ENCODE assay signal across 8 mouse cellular contexts in genomic region chr11:96996773-96997379, GRCm38 (mm10). TPM values are rescaled to one million over a fixed set of nuclear protein-coding genes. Genes with fewer than 3 reads are reported as not detected.
DNase-seq lines count a peak whose midpoint lies in the region; ATAC-seq and TF ChIP-seq lines count a peak whose summit lies in the region.

No protein-coding gene starts in this region.

- H3K27ac ChIP-seq in liver, adult 2 months (replicated peaks; ENCODE audit: insufficient read depth, low read depth, low read length): no peak overlapping the region
- peak overlapping the region; percentile 87 for H3K27ac ChIP-seq in forebrain, embryonic 10.5 days
- H3K27ac ChIP-seq in limb, embryonic 12.5 days: 0 out of 2 replicates have a peak overlapping the region, but pooled peaks have one; percentile 30
- no peak overlapping the region for H3K27ac ChIP-seq in small intestine, adult 2 months (ENCODE audit: insufficient read depth, low read depth, low read length)

- ATAC-seq in limb, embryonic 12.5 days (ENCODE audit: insufficient number of reproducible peaks, insufficient read depth, low FRiP score, low TSS enrichment, low read depth): no peak

- DNase-seq in liver, adult 2 months (ENCODE audit: extremely low read depth, low read depth, low spot score): no peak
- no peak for DNase-seq in liver
- DNase-seq in forebrain, embryonic 10.5 days (ENCODE audit: extremely low spot score, low spot score): no peak
- no peak for DNase-seq in urinary bladder, adult 2 months (ENCODE audit: low spot score)
- no peak for DNase-seq in cerebellum, adult 18-20 months
- no peak for DNase-seq in right cerebral cortex, postnatal 25 days

- H3K36me3 ChIP-seq in liver, adult 2 months (ENCODE audit: control insufficient read depth, insufficient read depth, low read length): no peaks in the 10 kb centered on the region
- no peaks in the 10 kb centered on the region for H3K36me3 ChIP-seq in forebrain, embryonic 10.5 days (replicated peaks)
- no peaks in the 10 kb centered on the region for H3K36me3 ChIP-seq in limb, embryonic 12.5 days
- H3K36me3 ChIP-seq in small intestine, adult 2 months (ENCODE audit: control insufficient read depth, insufficient read depth, low read length): no peaks in the 10 kb centered on the region

- 36% methylated on average over 17 of the region's 17 CpGs for WGBS in liver, adult 2 months
- 6% methylated on average over 17 of the region's 17 CpGs for WGBS in forebrain, embryonic 10.5 days
- 14% methylated on average over 17 of the region's 17 CpGs for WGBS in limb, embryonic 12.5 days
- 21% methylated on average over 17 of the region's 17 CpGs for WGBS in small intestine, adult 2 months

- H3K4me2 ChIP-seq in limb, embryonic 12.5 days: peak overlapping the region; percentile 66

- H3K9me3 ChIP-seq in forebrain, embryonic 10.5 days: no peaks in the 10 kb centered on the region
- H3K9me3 ChIP-seq in limb, embryonic 12.5 days: no peaks in the 10 kb centered on the region

- H3K4me1 ChIP-seq in liver, adult 2 months (ENCODE audit: control insufficient read depth, insufficient read depth, low read length): no peaks in the 10 kb centered on the region
- H3K4me1 ChIP-seq in forebrain, embryonic 10.5 days: peaks cover 78% of the 10 kb centered on the region
- H3K4me1 ChIP-seq in limb, embryonic 12.5 days (replicated peaks): peaks cover 16% of the 10 kb centered on the region
- peaks cover 11% of the 10 kb centered on the region for H3K4me1 ChIP-seq in small intestine, adult 2 months (ENCODE audit: control insufficient read depth, insufficient read depth, insufficient read length, low read length)

- TF ChIP-seq CTCF in liver, adult 2 months (IDR thresholded peaks at IDR 0.05; ENCODE audit: low read depth, low read length): no peak
- no peak for TF ChIP-seq CTCF in small intestine, adult 2 months (IDR thresholded peaks at IDR 0.05; ENCODE audit: extremely low read depth, insufficient read length, insufficient replicate concordance, low read depth, low read length)

- H3K9ac ChIP-seq in liver, adult 2 months (ENCODE audit: low read depth, low read length): peak overlapping the region; percentile 66
- H3K9ac ChIP-seq in limb, embryonic 12.5 days (replicated peaks): peak overlapping the region; percentile 60

- no peak for TF ChIP-seq POLR2A in liver, adult 2 months (IDR thresholded peaks at IDR 0.05; ENCODE audit: extremely low read depth, insufficient read depth, low read length)
- TF ChIP-seq POLR2A in small intestine, adult 2 months (IDR thresholded peaks at IDR 0.05; ENCODE audit: low read depth, low read length): no peak

- H3K27me3 ChIP-seq in liver, adult 2 months (ENCODE audit: control insufficient read depth, insufficient read depth, low read length): peaks cover 5% of the 10 kb centered on the region
- peaks cover 98% of the 10 kb centered on the region for H3K27me3 ChIP-seq in forebrain, embryonic 10.5 days (ENCODE audit: poor library complexity, severe bottlenecking)
- H3K27me3 ChIP-seq in limb, embryonic 12.5 days: peaks cover 62% of the 10 kb centered on the region
- peaks cover 17% of the 10 kb centered on the region for H3K27me3 ChIP-seq in small intestine, adult 2 months (ENCODE audit: control insufficient read depth, insufficient read depth, low read length)

- no peaks in the 10 kb centered on the region for H3K79me2 ChIP-seq in liver, adult 2 months (ENCODE audit: control insufficient read depth, insufficient read depth, low read length)

- H3K4me3 ChIP-seq in liver, adult 2 months (ENCODE audit: insufficient read depth, low read depth, low read length): peak overlapping the region; percentile 12; the same call in 1 of the 2 replicates
- H3K4me3 ChIP-seq in forebrain, embryonic 10.5 days: peak overlapping the region; percentile 52
- peak overlapping the region; percentile 37 for H3K4me3 ChIP-seq in limb, embryonic 12.5 days (replicated peaks)
- peak overlapping the region; percentile 47 for H3K4me3 ChIP-seq in small intestine, adult 2 months (ENCODE audit: low read depth, low read length)

RNA-seq across cellular contexts. Expression of gene Sp2, which starts 14.1 kb away (rescaled TPM):
- total RNA-seq in liver, adult 2 months (2014; rRNA removed): 0.28 and 0.54 TPM in 2 replicates
- polyA plus RNA-seq in liver, adult 2 months (2012; rRNA removed): 3.4 and 3.8 TPM in 2 replicates
- polyA plus RNA-seq in forebrain, embryonic 10.5 days (2016; fragmentation: Nextera tagmentation; extraction: Ambion mirVana): 29.7 and 30.9 TPM in 2 replicates
- polyA plus RNA-seq in limb, embryonic 12.5 days (2016; fragmentation: Nextera tagmentation; extraction: Ambion mirVana): 13.7 and 17.8 TPM in 2 replicates
- 11.0 and 20.1 TPM in 2 replicates for polyA plus RNA-seq in small intestine, adult 2 months (2012; rRNA removed)
- polyA plus RNA-seq in urinary bladder, adult 2 months (2012; rRNA removed): 7.7 and 13.9 TPM in 2 replicates

RNA-seq across cellular contexts. Expression of gene Sp6, which starts 16.3 kb away (rescaled TPM):
- total RNA-seq in liver, adult 2 months (2014; rRNA removed): under 0.01 and 0.09 TPM in 2 replicates
- polyA plus RNA-seq in liver, adult 2 months (2012; rRNA removed): 0.04 and 0.05 TPM in 2 replicates
- polyA plus RNA-seq in forebrain, embryonic 10.5 days (2016; fragmentation: Nextera tagmentation; extraction: Ambion mirVana): 1.8 and 2.1 TPM in 2 replicates
- 6.5 and 7.7 TPM in 2 replicates for polyA plus RNA-seq in limb, embryonic 12.5 days (2016; fragmentation: Nextera tagmentation; extraction: Ambion mirVana)
- polyA plus RNA-seq in small intestine, adult 2 months (2012; rRNA removed): 0.13 and 0.22 TPM in 2 replicates
- 6.7 and 7.6 TPM in 2 replicates for polyA plus RNA-seq in urinary bladder, adult 2 months (2012; rRNA removed)

RNA-seq across cellular contexts. Expression of gene Scrn2, which starts 32.9 kb away (rescaled TPM):
- total RNA-seq in liver, adult 2 months (2014; rRNA removed): 39.5 and 41.9 TPM in 2 replicates
- 56.6 and 58.3 TPM in 2 replicates for polyA plus RNA-seq in liver, adult 2 months (2012; rRNA removed)
- 44.1 and 44.6 TPM in 2 replicates for polyA plus RNA-seq in forebrain, embryonic 10.5 days (2016; fragmentation: Nextera tagmentation; extraction: Ambion mirVana)
- 32.4 and 35.1 TPM in 2 replicates for polyA plus RNA-seq in limb, embryonic 12.5 days (2016; fragmentation: Nextera tagmentation; extraction: Ambion mirVana)
- 23.7 and 50.0 TPM in 2 replicates for polyA plus RNA-seq in small intestine, adult 2 months (2012; rRNA removed)
- 10.3 and 12.5 TPM in 2 replicates for polyA plus RNA-seq in urinary bladder, adult 2 months (2012; rRNA removed)

RNA-seq across cellular contexts. Expression of gene Lrrc46, which starts 44.3 kb away (rescaled TPM):
- total RNA-seq in liver, adult 2 months (2014; rRNA removed): 0.28 and 1.1 TPM in 2 replicates
- 1.0 and 1.1 TPM in 2 replicates for polyA plus RNA-seq in liver, adult 2 months (2012; rRNA removed)
- 2.6 and 2.7 TPM in 2 replicates for polyA plus RNA-seq in forebrain, embryonic 10.5 days (2016; fragmentation: Nextera tagmentation; extraction: Ambion mirVana)
- polyA plus RNA-seq in limb, embryonic 12.5 days (2016; fragmentation: Nextera tagmentation; extraction: Ambion mirVana): 1.0 TPM in 2 replicates
- 0.09 TPM in 2 replicates for polyA plus RNA-seq in small intestine, adult 2 months (2012; rRNA removed)
- 0.21 and 0.52 TPM in 2 replicates for polyA plus RNA-seq in urinary bladder, adult 2 months (2012; rRNA removed)

RNA-seq across cellular contexts. Expression of gene Mrpl10, which starts 44.5 kb away (rescaled TPM):
- 19.5 and 29.2 TPM in 2 replicates for total RNA-seq in liver, adult 2 months (2014; rRNA removed)
- polyA plus RNA-seq in liver, adult 2 months (2012; rRNA removed): 86.8 and 120 TPM in 2 replicates
- polyA plus RNA-seq in forebrain, embryonic 10.5 days (2016; fragmentation: Nextera tagmentation; extraction: Ambion mirVana): 84.6 and 88.3 TPM in 2 replicates
- polyA plus RNA-seq in limb, embryonic 12.5 days (2016; fragmentation: Nextera tagmentation; extraction: Ambion mirVana): 80.0 and 80.5 TPM in 2 replicates
- polyA plus RNA-seq in small intestine, adult 2 months (2012; rRNA removed): 32.2 and 59.3 TPM in 2 replicates
- polyA plus RNA-seq in urinary bladder, adult 2 months (2012; rRNA removed): 60.0 and 63.9 TPM in 2 replicates

Comparison
In these comparisons a context has a peak if more than half of its experiments do, and no peak if none do; other contexts are left out.
1. H3K27ac ChIP-seq: peak in forebrain, embryonic 10.5 days (single experiment) and limb, embryonic 12.5 days (single experiment); none in liver, adult 2 months (single experiment) and small intestine, adult 2 months (single experiment).
2. Peak in every context shown above with its lines, with median percentiles within 50 percentile points of each other: H3K4me3 ChIP-seq.